ENCODE assay signal across 13 mouse cellular contexts in the genomic region with DNA sequence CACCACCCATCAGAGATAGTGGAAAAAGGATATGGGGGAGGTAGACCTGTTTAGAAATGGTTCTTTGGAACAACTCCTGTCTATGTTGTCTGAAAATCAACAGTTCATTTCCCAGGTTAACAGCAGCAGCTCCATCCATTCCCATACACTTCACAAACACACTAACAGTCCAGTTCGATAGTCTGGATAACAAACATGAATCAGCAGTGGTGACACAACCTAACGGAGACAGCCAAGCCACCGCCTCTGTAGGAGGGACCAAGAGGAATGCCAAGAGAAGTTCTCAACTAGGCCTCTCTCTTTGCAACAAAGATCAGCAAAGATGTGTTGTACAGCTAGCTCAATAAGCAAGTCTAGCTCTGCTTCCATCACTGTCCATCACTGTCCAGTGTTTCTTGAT. TPM values are rescaled to one million over a fixed set of nuclear protein-coding genes. Genes with fewer than 3 reads are reported as not detected.
DNase-seq lines count a peak whose midpoint lies in the region; ATAC-seq and TF ChIP-seq lines count a peak whose summit lies in the region.
"Had no signal": no experiment of that assay in that cellular context is flagged by ENCODE, and none has a peak within 500 bp of the region (broad histone marks: within the 10 kb centered on the region; RNA-seq: fewer than 3 reads in every experiment).

No protein-coding gene starts in this region.

- peaks cover 7 to 29% of the 10 kb centered on the region in 2 experiments for H3K4me1 ChIP-seq in heart, embryonic 14.5 days (ENCODE audit: control insufficient read depth in 2 of 2, insufficient read depth in 2 of 2, low read length in 2 of 2)
- peaks cover 19% of the 10 kb centered on the region for H3K4me1 ChIP-seq in midbrain, embryonic 12.5 days
- peaks cover 30% of the 10 kb centered on the region for H3K4me1 ChIP-seq in midbrain, embryonic 15.5 days
- peaks cover 22% of the 10 kb centered on the region for H3K4me1 ChIP-seq in embryonic facial prominence, embryonic 13.5 days
- peaks cover 9% of the 10 kb centered on the region for H3K4me1 ChIP-seq in intestine, embryonic 16.5 days (ENCODE audit: control insufficient read depth, insufficient read depth, low read length)

- no peak overlapping the region for H3K27ac ChIP-seq in heart, embryonic 14.5 days (replicated peaks in 1 of 2; ENCODE audit: control insufficient read depth in 1 of 2, insufficient read depth in 1 of 2, low read depth in 2 of 2, low read length in 2 of 2)
- no peak overlapping the region for H3K27ac ChIP-seq in midbrain, embryonic 12.5 days (replicated peaks)
- no peak overlapping the region for H3K27ac ChIP-seq in midbrain, embryonic 15.5 days
- H3K27ac ChIP-seq in embryonic facial prominence, embryonic 13.5 days: no peak overlapping the region
- no peak overlapping the region for H3K27ac ChIP-seq in intestine, embryonic 16.5 days (ENCODE audit: low read length)

- no peak for DNase-seq in heart, adult 18-20 months
- DNase-seq: cerebellum, adult 2 months; heart, adult 11 months; heart, postnatal 14 days; lung, embryonic 14.5 days had no signal

- no peaks in the 10 kb centered on the region for H3K9me3 ChIP-seq in heart, embryonic 14.5 days (ENCODE audit: control insufficient read depth, low read length)
- H3K9me3 ChIP-seq in midbrain, embryonic 12.5 days: no peaks in the 10 kb centered on the region
- no peaks in the 10 kb centered on the region for H3K9me3 ChIP-seq in midbrain, embryonic 15.5 days
- no peaks in the 10 kb centered on the region for H3K9me3 ChIP-seq in embryonic facial prominence, embryonic 13.5 days
- no peaks in the 10 kb centered on the region for H3K9me3 ChIP-seq in intestine, embryonic 16.5 days (ENCODE audit: control insufficient read depth, low read length)

- WGBS in heart, embryonic 14.5 days: 78% methylated on average over 3 of the region's 3 CpGs
- 90% methylated on average over 3 of the region's 3 CpGs for WGBS in midbrain, embryonic 12.5 days
- 89% methylated on average over 3 of the region's 3 CpGs for WGBS in midbrain, embryonic 15.5 days
- WGBS in embryonic facial prominence, embryonic 13.5 days: 94% methylated on average over 3 of the region's 3 CpGs
- WGBS in intestine, embryonic 16.5 days: 89% methylated on average over 3 of the region's 3 CpGs

- H3K79me2 ChIP-seq in myocyte (ENCODE audit: control insufficient read depth, insufficient read depth): peaks cover 35% of the 10 kb centered on the region

- 0 out of 2 replicates have a peak overlapping the region, but pooled peaks have one; percentile 97 for H3K4me2 ChIP-seq in heart, embryonic 14.5 days (ENCODE audit: low read length)
- H3K4me2 ChIP-seq in midbrain, embryonic 12.5 days (replicated peaks): 0 out of 2 replicates have a peak overlapping the region, but pooled peaks have one; percentile 9
- H3K4me2 ChIP-seq in midbrain, embryonic 15.5 days: no peak overlapping the region
- peak overlapping the region; percentile 97; the same call in 1 of the 2 replicates for H3K4me2 ChIP-seq in embryonic facial prominence, embryonic 13.5 days
- H3K4me2 ChIP-seq in myocyte (ENCODE audit: low read depth): peak overlapping the region; percentile 77
- H3K4me2 ChIP-seq in intestine, embryonic 16.5 days (ENCODE audit: low read depth, low read length): no peak overlapping the region

- H3K9ac ChIP-seq in heart, embryonic 14.5 days (ENCODE audit: low read length): no peak overlapping the region
- H3K9ac ChIP-seq in midbrain, embryonic 12.5 days (replicated peaks): no peak overlapping the region
- no peak overlapping the region for H3K9ac ChIP-seq in midbrain, embryonic 15.5 days
- H3K9ac ChIP-seq in embryonic facial prominence, embryonic 13.5 days: 0 out of 2 replicates have a peak overlapping the region, but pooled peaks have one; percentile 2
- no peak overlapping the region for H3K9ac ChIP-seq in intestine, embryonic 16.5 days (ENCODE audit: low read depth, low read length)

- H3K36me3 ChIP-seq in heart, embryonic 14.5 days (ENCODE audit: control insufficient read depth, insufficient read depth, low read length): peaks cover 8% of the 10 kb centered on the region; the same call in 1 of the 2 replicates
- peaks cover 3% of the 10 kb centered on the region; the same call in 1 of the 2 replicates for H3K36me3 ChIP-seq in midbrain, embryonic 12.5 days
- no peaks in the 10 kb centered on the region for H3K36me3 ChIP-seq in midbrain, embryonic 15.5 days (replicated peaks)
- peaks cover 2% of the 10 kb centered on the region; the same call in 1 of the 2 replicates for H3K36me3 ChIP-seq in embryonic facial prominence, embryonic 13.5 days
- H3K36me3 ChIP-seq in myocyte (ENCODE audit: control insufficient read depth, insufficient read depth): no peaks in the 10 kb centered on the region
- no peaks in the 10 kb centered on the region for H3K36me3 ChIP-seq in intestine, embryonic 16.5 days (ENCODE audit: control insufficient read depth, insufficient read depth, low read length)

- H3K27me3 ChIP-seq in heart, embryonic 14.5 days (ENCODE audit: control insufficient read depth, insufficient read depth, low read length): no peaks in the 10 kb centered on the region
- H3K27me3 ChIP-seq in midbrain, embryonic 12.5 days: no peaks in the 10 kb centered on the region
- no peaks in the 10 kb centered on the region for H3K27me3 ChIP-seq in midbrain, embryonic 15.5 days (replicated peaks)
- H3K27me3 ChIP-seq in embryonic facial prominence, embryonic 13.5 days: no peaks in the 10 kb centered on the region
- no peaks in the 10 kb centered on the region for H3K27me3 ChIP-seq in myocyte (ENCODE audit: control insufficient read depth, insufficient read depth, insufficient read length)
- no peaks in the 10 kb centered on the region for H3K27me3 ChIP-seq in intestine, embryonic 16.5 days (replicated peaks; ENCODE audit: control insufficient read depth, insufficient read depth, low read length)

- H3ac ChIP-seq in myocyte (ENCODE audit: control insufficient read depth, insufficient read length): no peak overlapping the region

- H3K4me3 ChIP-seq in heart, embryonic 14.5 days (ENCODE audit: control insufficient read depth in 1 of 2, insufficient read depth in 1 of 2, low read depth in 1 of 2, low read length in 2 of 2): no peak overlapping the region
- H3K4me3 ChIP-seq in midbrain, embryonic 12.5 days: no peak overlapping the region
- H3K4me3 ChIP-seq in midbrain, embryonic 15.5 days: no peak overlapping the region
- H3K4me3 ChIP-seq in embryonic facial prominence, embryonic 13.5 days: no peak overlapping the region
- H3K4me3 ChIP-seq in myocyte: peak overlapping the region; percentile 70
- H3K4me3 ChIP-seq in intestine, embryonic 16.5 days (ENCODE audit: low read length): no peak overlapping the region

- ATAC-seq in heart, embryonic 14.5 days (ENCODE audit: insufficient number of reproducible peaks, insufficient read depth, low FRiP score, low read depth): no peak
- no peak for ATAC-seq in midbrain, embryonic 12.5 days (ENCODE audit: low FRiP score, low read depth)
- no peak for ATAC-seq in midbrain, embryonic 15.5 days (replicated peaks)
- no peak for ATAC-seq in embryonic facial prominence, embryonic 13.5 days (ENCODE audit: insufficient number of reproducible peaks, insufficient read depth, low FRiP score, low TSS enrichment, low read depth)
- no peak for ATAC-seq in intestine, embryonic 16.5 days

- no peak for TF ChIP-seq POLR2A in myocyte (IDR thresholded peaks at IDR 0.05; ENCODE audit: insufficient read length, low read depth)

RNA-seq across cellular contexts. Expression of a gene that starts 1.5 kb away (rescaled TPM):
- 89.0 and 95.2 TPM in 2 replicates for polyA plus RNA-seq in heart, embryonic 14.5 days (2014; fragmentation: Nextera tagmentation; extraction: Ambion mirVana)
- total RNA-seq in heart, adult 18-20 months (2021): 10 to 100 TPM; 44.6 to 44.8 TPM
- polyA plus RNA-seq in midbrain, embryonic 12.5 days (2016; fragmentation: Nextera tagmentation; extraction: Ambion mirVana): 87.1 and 97.3 TPM in 2 replicates
- 93.4 and 99.2 TPM in 2 replicates for polyA plus RNA-seq in midbrain, embryonic 15.5 days (2015; fragmentation: Nextera tagmentation; extraction: Ambion mirVana)
- 93.8 and 94.9 TPM in 2 replicates for polyA plus RNA-seq in embryonic facial prominence, embryonic 13.5 days (2015; fragmentation: Nextera tagmentation; extraction: Ambion mirVana)
- polyA plus RNA-seq in myocyte (2012; fragmentation: generic; extraction: Trizol): 60.9 TPM
- polyA plus RNA-seq in intestine, embryonic 16.5 days (2015; fragmentation: Nextera tagmentation; extraction: Ambion mirVana): 142 and 150 TPM in 2 replicates

RNA-seq across cellular contexts. Expression of a gene that starts 12.1 kb away (rescaled TPM):
- 4.5 and 4.9 TPM in 2 replicates for polyA plus RNA-seq in heart, embryonic 14.5 days (2014; fragmentation: Nextera tagmentation; extraction: Ambion mirVana)
- total RNA-seq in heart, adult 18-20 months (2021): 10 to 100 TPM in 1 of 2 experiments, 1 to 10 TPM in 1; 7.1 to 14.6 TPM
- 13.9 and 14.6 TPM in 2 replicates for polyA plus RNA-seq in midbrain, embryonic 12.5 days (2016; fragmentation: Nextera tagmentation; extraction: Ambion mirVana)
- 31.5 and 33.5 TPM in 2 replicates for polyA plus RNA-seq in midbrain, embryonic 15.5 days (2015; fragmentation: Nextera tagmentation; extraction: Ambion mirVana)
- 8.6 and 9.6 TPM in 2 replicates for polyA plus RNA-seq in embryonic facial prominence, embryonic 13.5 days (2015; fragmentation: Nextera tagmentation; extraction: Ambion mirVana)
- polyA plus RNA-seq in myocyte (2012; fragmentation: generic; extraction: Trizol): 3.2 TPM
- polyA plus RNA-seq in intestine, embryonic 16.5 days (2015; fragmentation: Nextera tagmentation; extraction: Ambion mirVana): 18.9 TPM in 2 replicates

RNA-seq across cellular contexts. Expression of a gene that starts 23.3 kb away (rescaled TPM):
- polyA plus RNA-seq in heart, embryonic 14.5 days (2014; fragmentation: Nextera tagmentation; extraction: Ambion mirVana): 2.4 and 2.5 TPM in 2 replicates
- total RNA-seq in heart, adult 18-20 months (2021): under 1 TPM; 0.42 to 0.85 TPM
- polyA plus RNA-seq in midbrain, embryonic 12.5 days (2016; fragmentation: Nextera tagmentation; extraction: Ambion mirVana): 0.38 and 0.63 TPM in 2 replicates
- 0.93 and 1.2 TPM in 2 replicates for polyA plus RNA-seq in midbrain, embryonic 15.5 days (2015; fragmentation: Nextera tagmentation; extraction: Ambion mirVana)
- 0.67 and 0.74 TPM in 2 replicates for polyA plus RNA-seq in embryonic facial prominence, embryonic 13.5 days (2015; fragmentation: Nextera tagmentation; extraction: Ambion mirVana)
- 0.97 TPM for polyA plus RNA-seq in myocyte (2012; fragmentation: generic; extraction: Trizol)
- 0.89 and 1.1 TPM in 2 replicates for polyA plus RNA-seq in intestine, embryonic 16.5 days (2015; fragmentation: Nextera tagmentation; extraction: Ambion mirVana)

RNA-seq across cellular contexts. Expression of a gene that starts 27.8 kb away (rescaled TPM):
- 0.23 and 0.28 TPM in 2 replicates for polyA plus RNA-seq in heart, embryonic 14.5 days (2014; fragmentation: Nextera tagmentation; extraction: Ambion mirVana)
- total RNA-seq in heart, adult 18-20 months (2021): under 1 TPM; 0.25 to 0.39 TPM
- 4.2 and 4.7 TPM in 2 replicates for polyA plus RNA-seq in midbrain, embryonic 12.5 days (2016; fragmentation: Nextera tagmentation; extraction: Ambion mirVana)
- polyA plus RNA-seq in midbrain, embryonic 15.5 days (2015; fragmentation: Nextera tagmentation; extraction: Ambion mirVana): 24.8 and 24.9 TPM in 2 replicates
- polyA plus RNA-seq in embryonic facial prominence, embryonic 13.5 days (2015; fragmentation: Nextera tagmentation; extraction: Ambion mirVana): 1.2 and 1.4 TPM in 2 replicates
- 1.2 TPM for polyA plus RNA-seq in myocyte (2012; fragmentation: generic; extraction: Trizol)
- 0.16 and 0.23 TPM in 2 replicates for polyA plus RNA-seq in intestine, embryonic 16.5 days (2015; fragmentation: Nextera tagmentation; extraction: Ambion mirVana)

RNA-seq across cellular contexts. Expression of a gene that starts 27.9 kb away (rescaled TPM):
- not detected in 2 replicates for polyA plus RNA-seq in heart, embryonic 14.5 days (2014; fragmentation: Nextera tagmentation; extraction: Ambion mirVana)
- not detected for total RNA-seq in heart, adult 18-20 months (2021)
- polyA plus RNA-seq in midbrain, embryonic 12.5 days (2016; fragmentation: Nextera tagmentation; extraction: Ambion mirVana): not detected in 2 replicates
- polyA plus RNA-seq in midbrain, embryonic 15.5 days (2015; fragmentation: Nextera tagmentation; extraction: Ambion mirVana): not detected in 2 replicates
- polyA plus RNA-seq in embryonic facial prominence, embryonic 13.5 days (2015; fragmentation: Nextera tagmentation; extraction: Ambion mirVana): 0.24 TPM in 1 of 2 replicates, not detected in the other
- not detected for polyA plus RNA-seq in myocyte (2012; fragmentation: generic; extraction: Trizol)
- polyA plus RNA-seq in intestine, embryonic 16.5 days (2015; fragmentation: Nextera tagmentation; extraction: Ambion mirVana): not detected in 2 replicates
- total RNA-seq: heart, postnatal 14 days; left cerebral cortex, postnatal 10 days had no signal
- polyA plus RNA-seq: intestine, embryonic 14.5 days; lung, embryonic 14.5 days had no signal

Comparison
In these comparisons a context has a peak if more than half of its experiments do, and no peak if none do; other contexts are left out.
1. H3K4me2 ChIP-seq: peak in heart, embryonic 14.5 days (single experiment), midbrain, embryonic 12.5 days (single experiment), embryonic facial prominence, embryonic 13.5 days (single experiment) and myocyte (single experiment); none in midbrain, embryonic 15.5 days (single experiment) and intestine, embryonic 16.5 days (single experiment).